Mouse (Mus musculus): ENCODE measurements around the gene Gm10961.
A peak's percentile ranks its signal among the peaks of the same experiment; 100 is the strongest.
"Not testable (repeated sequence)": the region's sequence is repeated elsewhere in the genome, so short reads cannot be mapped to it uniquely, and the experiment has no call there.

Gm10961 gene

DNA sequence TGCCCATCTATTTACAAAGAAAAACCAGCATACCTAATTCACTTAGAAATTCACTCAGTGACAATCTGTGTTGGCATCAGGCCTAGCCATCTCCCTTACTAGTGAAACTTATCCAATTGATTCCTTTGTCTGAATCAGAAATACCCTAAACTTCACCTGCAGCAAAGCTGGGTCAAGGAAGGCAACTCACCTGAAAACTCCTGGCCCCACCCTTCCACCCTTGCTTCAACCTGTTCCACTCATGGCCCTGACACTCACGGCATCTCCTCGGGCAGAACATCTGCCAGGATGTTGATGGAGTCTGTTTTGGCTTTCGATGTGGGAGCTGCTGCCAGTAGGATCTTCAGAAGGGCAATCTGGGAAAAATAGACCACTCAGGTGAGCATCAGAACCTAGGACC lies 13.3 kb upstream of the Gm10961 start:
- no peak for DNase-seq

GRCm38 (mm10) chr3:107619911-107620310 lies 11.2 kb upstream of the Gm10961 start:
- DNase-seq = no peak

GRCm38 (mm10) chr3:107621286-107622075 lies 9.6 kb upstream of the Gm10961 start:
- DNase-seq = no peak

DNA sequence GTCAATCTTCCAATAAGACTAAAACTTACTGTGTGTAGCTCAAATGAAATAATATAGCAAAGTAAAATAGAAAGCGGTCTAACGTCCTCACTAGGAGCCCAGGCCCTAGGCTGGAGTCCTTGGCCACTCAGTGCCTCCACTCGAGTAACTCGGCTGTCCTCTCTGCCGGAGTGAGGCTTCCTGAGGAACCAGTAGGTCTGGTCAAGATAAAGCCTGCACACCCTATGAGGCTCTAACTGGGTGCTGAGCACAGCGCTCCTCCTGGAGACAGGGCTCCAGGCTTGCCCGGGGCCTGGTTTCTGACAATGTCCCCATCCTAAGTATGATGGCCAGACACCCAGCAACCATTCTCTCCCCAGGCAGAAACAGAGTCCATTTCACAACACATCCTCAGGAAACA lies 8.6 kb upstream of the Gm10961 start:
- DNase-seq = no peak

DNA sequence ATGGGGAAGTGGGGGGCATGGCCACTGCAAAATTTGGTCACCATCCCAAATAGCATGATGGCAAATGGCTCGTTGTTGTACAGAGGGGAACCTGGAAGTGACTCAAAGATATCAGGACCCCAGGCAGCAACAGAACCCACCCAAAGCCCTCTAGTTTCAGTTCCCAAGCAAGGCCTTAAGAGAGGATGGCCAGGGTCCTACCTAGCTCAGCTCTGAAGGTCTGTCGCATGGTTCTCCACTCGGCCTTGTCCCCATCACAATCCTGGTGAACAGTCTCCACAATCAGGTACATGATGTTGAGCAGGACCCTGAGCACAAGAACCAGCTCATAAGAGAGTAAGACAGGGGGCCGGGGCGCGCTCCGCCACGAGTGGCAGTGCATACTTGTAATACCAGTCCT lies 6.7 kb upstream of the Gm10961 start:
- DNase-seq = no peak

DNA sequence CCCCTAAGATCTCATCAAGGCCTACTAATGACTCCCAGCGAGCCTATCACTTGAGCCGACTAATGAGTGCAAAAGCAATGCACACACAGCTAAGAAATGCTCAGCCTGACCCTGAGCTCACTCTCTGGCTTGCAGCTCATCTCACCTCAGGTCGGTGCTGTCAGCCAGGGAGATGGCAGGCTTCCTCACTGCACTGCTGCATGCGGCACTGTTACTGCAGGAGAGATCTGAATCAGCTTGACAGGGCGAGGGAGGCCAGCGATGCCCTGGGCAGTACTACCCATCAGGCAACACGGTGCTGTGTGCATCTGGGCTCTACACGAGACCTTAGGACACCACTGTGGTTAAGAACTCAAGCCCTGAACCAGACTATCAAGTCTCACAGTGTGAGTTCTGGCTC lies 5.6 kb upstream of the Gm10961 start:
- DNase-seq = no peak

- DNase-seq = no peak
These were observed 4.4 kb upstream of the Gm10961 start for GRCm38 (mm10) chr3:107626751-107627150.

- DNase-seq = no peak
These were observed 3.5 kb upstream of the Gm10961 start for GRCm38 (mm10) chr3:107627641-107628040.

GRCm38 (mm10) chr3:107628551-107628950 lies 2.6 kb upstream of the Gm10961 start:
- peak; percentile 70 for DNase-seq

DNA sequence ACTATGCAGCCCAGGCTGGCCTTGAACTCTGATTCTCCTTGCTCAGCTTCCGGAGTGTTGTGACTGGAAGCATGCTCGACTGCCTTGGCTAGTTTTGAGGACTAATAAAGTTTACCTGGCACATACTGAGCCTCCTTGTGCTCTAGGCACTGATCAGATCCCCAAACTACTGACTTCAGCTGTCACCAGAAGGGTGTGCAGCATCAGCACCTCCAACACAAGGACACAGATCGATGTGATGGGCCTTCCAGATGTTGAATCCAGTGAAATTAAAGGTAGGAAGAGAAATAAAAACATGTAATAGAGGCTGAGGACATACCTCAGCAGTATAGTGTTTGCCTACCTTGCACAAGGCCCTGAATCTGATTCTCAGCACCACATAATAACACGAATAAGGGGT lies 1.7 kb upstream of the Gm10961 start:
- no peak for DNase-seq

DNA sequence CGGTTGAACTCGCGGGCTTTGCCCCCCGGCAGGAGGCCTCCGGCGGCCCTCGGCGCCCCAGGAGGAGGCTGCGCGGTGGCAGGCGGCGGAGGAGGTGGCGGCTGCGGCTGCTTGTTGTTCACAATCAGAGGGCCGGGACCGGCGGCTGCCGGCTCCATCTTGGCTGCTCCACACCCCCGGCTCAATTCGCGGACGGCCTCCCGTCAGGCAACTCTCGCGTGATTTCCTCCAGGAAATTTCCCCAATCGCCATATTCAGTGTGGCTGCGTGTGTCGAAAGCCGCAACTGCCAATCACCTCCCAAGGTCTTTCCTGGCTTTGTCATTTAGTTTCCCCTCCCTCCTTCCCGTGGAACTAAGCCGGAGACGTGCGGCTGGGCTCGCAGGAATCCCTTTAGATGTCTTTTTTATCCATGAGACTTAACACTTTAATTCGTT lies 419 bp downstream of the Gm10961 start, which contains the start of gene Strip1:
Gene Strip1, minus strand, starts transcription at position 172 of the 436 bp plus-strand sequence.
- peak; percentile 94 for DNase-seq

GRCm38 (mm10) chr3:107632786-107633185 lies 1.7 kb downstream of the Gm10961 start:
- no peak for DNase-seq

DNA sequence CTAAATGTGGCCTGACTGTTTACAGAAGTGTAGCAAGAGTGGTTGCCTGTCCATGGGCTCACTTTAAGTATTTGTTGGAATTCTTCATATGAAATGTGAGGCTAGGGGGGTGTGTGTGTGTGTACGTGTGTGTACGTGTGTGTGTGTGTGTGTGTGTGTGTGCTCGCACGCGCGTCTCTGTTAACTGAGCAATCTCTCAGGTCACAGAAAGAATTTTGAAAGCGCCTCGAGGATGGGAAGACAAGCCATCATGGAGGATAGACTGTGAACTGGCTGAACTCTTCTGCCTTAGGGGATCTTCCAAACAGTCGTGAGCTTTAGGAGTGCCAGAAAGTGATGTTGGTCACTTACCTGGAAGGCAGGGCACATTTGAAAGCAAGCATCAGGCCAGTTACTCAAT lies 2.8 kb downstream of the Gm10961 start:
- DNase-seq = no peak

DNA sequence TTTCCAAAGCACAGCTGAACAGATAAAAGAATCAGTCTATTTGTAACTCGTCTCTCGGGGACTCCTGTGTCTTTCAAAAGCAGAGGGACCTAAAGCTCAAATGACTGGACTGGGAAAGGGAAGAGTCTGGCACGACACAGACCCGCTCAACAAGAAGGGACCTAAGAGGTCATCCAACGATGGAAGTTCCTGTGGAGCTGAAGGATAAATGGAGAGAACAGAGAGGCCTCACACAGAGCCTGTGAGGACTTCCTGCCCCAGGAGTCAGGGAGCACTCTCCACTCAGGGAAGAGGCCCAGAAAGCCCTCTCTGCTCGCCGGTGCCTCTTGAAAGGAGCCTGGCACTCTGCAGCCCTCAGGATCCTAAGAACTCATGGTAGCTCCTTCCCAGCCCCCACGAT lies 4.7 kb downstream of the Gm10961 start:
- no peak for DNase-seq

DNA sequence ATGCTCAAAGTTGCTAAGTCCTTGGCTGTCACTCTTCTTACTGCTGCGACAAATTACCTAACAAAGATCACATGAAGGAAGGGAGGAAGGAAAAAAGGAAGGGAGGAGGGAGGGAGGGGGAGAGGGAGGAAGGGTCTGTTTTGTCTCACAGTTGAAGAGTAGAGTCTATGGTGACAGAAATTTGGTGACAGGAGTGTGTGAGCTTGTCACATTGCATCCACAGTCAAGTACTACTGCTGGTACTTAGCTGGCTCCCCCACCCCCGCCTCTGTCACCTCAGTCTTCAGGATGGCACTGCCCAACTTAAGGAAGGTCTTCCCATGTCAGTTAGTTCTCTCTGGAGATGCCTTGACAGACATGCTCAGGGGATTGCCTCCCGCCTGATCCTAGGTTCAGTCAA lies 5.1 kb downstream of the Gm10961 start:
- DNase-seq = no peak

DNA sequence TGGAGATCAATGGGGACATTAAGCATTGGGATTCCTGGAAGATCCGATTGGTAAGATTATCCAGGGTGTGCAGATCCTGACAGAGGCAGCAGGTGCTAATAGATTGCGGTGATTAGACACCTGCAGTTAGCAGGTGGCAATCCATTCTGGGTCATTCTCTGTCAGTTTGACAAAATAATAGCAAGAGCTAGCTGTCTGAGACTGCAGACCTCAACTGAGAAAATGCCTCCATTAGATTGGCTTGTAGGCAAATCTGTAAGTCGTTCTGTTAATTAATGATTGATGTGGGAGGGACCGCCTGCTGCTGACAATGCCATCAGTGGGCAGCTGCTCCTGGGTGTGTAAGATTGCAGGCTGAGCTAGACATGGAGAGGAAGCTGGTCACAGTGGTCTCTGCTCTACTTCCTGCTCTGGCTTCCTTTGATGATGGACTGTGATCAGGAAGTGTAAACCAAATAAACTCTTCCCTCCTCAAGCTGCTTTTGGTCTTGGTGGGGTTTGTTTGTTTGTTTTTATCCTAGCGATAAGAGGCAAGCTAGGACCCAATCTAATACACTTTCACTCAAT lies 6.6 kb downstream of the Gm10961 start:
- no peak for DNase-seq

GRCm38 (mm10) chr3:107646947-107647346 lies 15.8 kb downstream of the Gm10961 start:
- no peak for DNase-seq

DNA sequence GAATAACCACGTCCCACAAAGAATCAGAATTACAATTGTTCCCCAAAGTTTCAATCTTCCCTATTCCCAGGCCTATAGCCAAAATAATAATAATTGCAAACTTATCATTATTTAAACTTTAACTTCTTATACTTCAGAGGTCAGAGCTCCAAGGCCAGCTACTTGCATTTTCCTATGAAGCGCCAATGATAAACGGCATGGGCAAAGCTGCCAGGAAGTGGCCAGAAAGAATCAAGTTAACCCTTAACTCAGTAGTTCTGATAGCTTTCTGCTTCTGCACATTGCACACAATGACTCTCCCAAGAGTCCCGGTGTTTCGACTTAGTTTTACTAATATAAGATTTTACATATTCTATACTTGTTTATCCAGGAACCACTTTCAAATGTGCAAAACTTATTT lies 19.2 kb downstream of the Gm10961 start:
- DNase-seq = not testable (repeated sequence)

- DNase-seq = no peak
These were observed 21.8 kb downstream of the Gm10961 start for GRCm38 (mm10) chr3:107652968-107653367.

GRCm38 (mm10) chr3:107654861-107655260 lies 23.7 kb downstream of the Gm10961 start:
- DNase-seq = no peak

- no peak for DNase-seq
These were observed 24.4 kb downstream of the Gm10961 start for GRCm38 (mm10) chr3:107655491-107655890.

- DNase-seq = no peak
These were observed 25.0 kb downstream of the Gm10961 start for GRCm38 (mm10) chr3:107656151-107656550.

DNA sequence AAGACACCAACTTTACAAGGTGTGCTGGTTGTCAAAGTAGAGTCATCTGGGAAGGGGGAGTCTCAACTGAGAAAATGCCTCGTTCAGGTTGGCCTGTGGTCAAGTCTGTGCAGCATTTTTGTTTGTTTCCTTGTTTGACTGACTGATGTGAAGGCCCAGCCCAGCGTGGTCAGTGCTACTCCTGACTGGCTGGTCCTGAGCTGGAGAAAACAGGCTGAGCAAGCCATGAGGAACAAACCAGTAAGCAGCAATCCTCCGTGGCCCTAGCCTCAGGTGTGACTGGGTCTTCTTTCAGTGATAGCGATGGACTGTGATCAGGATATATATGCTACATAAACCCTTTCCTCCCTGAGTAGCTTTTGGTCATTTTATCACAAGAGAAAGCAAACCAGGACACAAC lies 25.8 kb downstream of the Gm10961 start:
- no peak for DNase-seq

DNA sequence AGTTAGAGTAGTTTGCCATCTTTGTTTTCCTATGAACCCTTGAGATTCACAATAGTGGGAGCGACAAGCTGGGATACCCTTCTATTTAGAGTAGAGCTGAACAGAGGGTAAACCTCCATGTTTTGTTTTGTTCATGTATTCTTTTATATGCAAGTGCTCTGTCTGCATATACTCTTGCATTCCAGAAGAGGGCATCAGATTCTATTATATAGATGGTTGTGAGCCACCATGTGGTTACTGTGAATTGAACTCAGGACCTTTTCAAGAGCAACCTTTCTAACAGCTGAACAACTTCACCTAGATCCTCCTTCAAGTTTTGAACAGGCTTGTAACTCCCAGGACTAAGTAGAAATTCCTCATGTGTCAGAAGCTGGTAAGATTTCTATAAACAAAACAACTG lies 27.9 kb downstream of the Gm10961 start:
- DNase-seq = no peak

GRCm38 (mm10) chr3:107664641-107665040 lies 33.5 kb downstream of the Gm10961 start:
- DNase-seq = no peak

Measured in layer of hippocampus, adult 9-11 months (tissue).